Comparison of ENCODE assay signal across 8 mouse cellular contexts in the genomic region with DNA sequence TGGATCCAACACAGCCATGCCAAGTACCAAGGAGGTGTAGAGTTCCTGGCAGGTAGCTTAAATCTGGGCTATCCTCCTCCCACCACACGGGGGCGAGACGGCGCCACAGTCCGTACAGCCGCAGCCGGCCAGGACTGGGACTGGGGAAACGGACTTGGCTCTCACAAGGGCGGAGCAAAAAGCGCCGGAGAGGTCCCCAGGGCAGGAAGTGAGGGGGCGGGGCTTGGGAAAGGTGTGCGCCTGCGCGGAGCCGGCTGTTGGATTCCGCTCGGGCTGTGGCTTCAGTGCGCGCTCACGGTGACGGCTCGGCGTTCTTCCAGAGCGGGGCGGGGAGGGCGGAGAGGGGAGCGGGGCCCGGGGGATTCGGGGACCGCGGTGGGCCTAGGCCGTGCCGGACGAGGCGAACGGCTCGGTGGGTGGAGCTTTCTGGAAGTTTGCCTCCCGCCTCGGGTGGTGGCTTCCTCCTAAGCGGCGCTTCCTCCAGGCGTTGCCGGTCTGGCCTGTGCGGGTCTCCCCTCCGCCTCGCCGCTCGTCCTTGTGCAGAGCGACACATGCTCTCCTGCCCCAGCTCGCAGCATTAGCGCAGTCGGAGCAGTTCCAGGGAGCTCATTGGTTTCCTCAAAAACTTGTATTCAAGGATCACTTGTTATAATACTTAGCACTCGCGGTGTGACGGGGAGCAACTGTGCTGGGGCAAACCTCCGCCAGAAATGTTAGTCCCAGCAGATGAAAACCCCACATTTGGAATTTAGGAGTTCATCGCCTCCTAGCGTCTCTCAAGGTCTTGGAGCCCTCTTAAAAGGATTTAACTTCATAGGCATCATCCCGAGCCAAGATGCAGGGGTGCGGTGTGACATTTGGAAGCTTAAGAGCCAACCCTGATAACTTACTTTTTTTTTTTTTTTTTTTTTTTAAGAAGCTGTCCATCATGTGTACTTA. TPM values are rescaled to one million over a fixed set of nuclear protein-coding genes. Genes with fewer than 3 reads are reported as not detected.
DNase-seq lines count a peak whose midpoint lies in the region; ATAC-seq lines count a peak whose summit lies in the region.

A gene (plus strand): TSS at position 226 of the 939 bp plus-strand sequence.

- DNase-seq in MEL-GATA-1-ER (ENCODE audit: extremely low read depth, low read depth): peak; percentile 82
- DNase-seq in cerebellum, adult 8-10 months: peak; percentile 100
- peak; percentile 96 for DNase-seq in forelimb bud, embryonic 11.5 days (ENCODE audit: low read depth, low spot score)
- DNase-seq in layer of hippocampus, adult 9-10 months (ENCODE audit: low spot score): peak; percentile 81
- DNase-seq in ovary, postnatal 10 days (ENCODE audit: low spot score): peak; percentile 97
- peak; percentile 96 to 99 for DNase-seq in thymus, postnatal 10 days (ENCODE audit: low spot score in 2 of 2)

- no peaks in the 10 kb centered on the region for H3K27me3 ChIP-seq in lung, embryonic 16.5 days (ENCODE audit: control insufficient read depth, insufficient read depth, low read depth, low read length)

- peak; percentile 97 for ATAC-seq in hematopoietic stem cell, adult 5-6 weeks (replicated peaks in 1 of 2; ENCODE audit: insufficient read depth in 1 of 2, low FRiP score in 2 of 2, low TSS enrichment in 1 of 2, low read depth in 1 of 2, poor library complexity in 2 of 2, severe bottlenecking in 2 of 2)
- peak; percentile 100 for ATAC-seq in lung, embryonic 16.5 days (ENCODE audit: low read depth)

- no peaks in the 10 kb centered on the region for H3K36me3 ChIP-seq in lung, embryonic 16.5 days (ENCODE audit: control insufficient read depth, insufficient read depth, low read length)

- peak within 1 kb of the TSS; percentile 98 for H3K27ac ChIP-seq in lung, embryonic 16.5 days (ENCODE audit: low read length)

- WGBS in lung, embryonic 16.5 days: 0% methylated on average over 58 of the region's 61 CpGs

- peaks cover 6% of the 10 kb centered on the region for H3K4me1 ChIP-seq in lung, embryonic 16.5 days (replicated peaks; ENCODE audit: control insufficient read depth, insufficient read depth, low read length)

- no peaks in the 10 kb centered on the region for H3K9me3 ChIP-seq in lung, embryonic 16.5 days (ENCODE audit: control insufficient read depth, low read length)

- peak within 1 kb of the TSS; percentile 52 for H3K4me2 ChIP-seq in lung, embryonic 16.5 days (ENCODE audit: low read depth, low read length)

- peak within 1 kb of the TSS; percentile 90 for H3K9ac ChIP-seq in lung, embryonic 16.5 days (ENCODE audit: low read length)

- H3K4me3 ChIP-seq in lung, embryonic 16.5 days (ENCODE audit: low read length): peak within 1 kb of the TSS; percentile 75

RNA-seq across cellular contexts. Expression of the gene that starts here (rescaled TPM):
- total RNA-seq in hematopoietic stem cell, adult 5-6 weeks (2017): 51.7 and 64.4 TPM in 2 replicates
- 21.0 and 23.3 TPM in 2 replicates for polyA plus RNA-seq in lung, embryonic 16.5 days (2015; fragmentation: Nextera tagmentation; extraction: Ambion mirVana)

Comparison
In these comparisons a context has a peak if more than half of its experiments do, and no peak if none do; other contexts are left out.
1. Peak in every context shown above with its lines: DNase-seq, ATAC-seq, H3K4me3 ChIP-seq and H3K27ac ChIP-seq.